Mouse (Mus musculus): ENCODE results near the gene Asb14. TPM values are rescaled to one million over a fixed set of nuclear protein-coding genes. Genes with fewer than 3 reads are reported as not detected.

Gene Asb14
- total RNA-seq (2023), result not detected

DNA sequence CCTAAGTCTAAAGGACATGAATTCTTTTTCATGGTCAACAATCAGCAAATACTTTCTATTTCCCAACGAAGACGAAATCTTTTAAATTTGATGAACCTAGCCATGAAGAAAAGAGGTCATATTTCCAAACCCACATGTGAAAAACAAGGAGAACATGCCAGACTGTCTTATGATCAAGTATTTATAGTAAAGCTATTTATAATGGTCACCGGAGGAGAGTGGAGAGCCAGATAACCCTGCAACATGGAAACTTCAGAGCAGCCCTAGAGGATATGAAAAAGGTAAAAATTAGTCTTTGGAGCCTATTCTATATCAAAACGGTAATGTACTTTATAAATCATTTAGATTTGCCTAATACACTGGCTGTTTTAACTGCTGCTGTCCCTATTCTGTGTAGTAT, at the start of gene Asb14:
Gene Asb14, plus strand, starts transcription at position 166 of the 400 bp plus-strand sequence.

Other genes starting within 250 kb of the Asb14 start
- gene Pde12, start 224.7 kb upstream of the Asb14 start, total RNA-seq (2023), result 1 to 10 TPM; 6.8 to 7.6 TPM
- gene Dnah12, start 201.3 kb upstream of the Asb14 start, total RNA-seq (2023), result under 1 TPM in 1 of 2 experiments, not detected in 1; 0.07 TPM
- gene Appl1, start 76.7 kb downstream of the Asb14 start, total RNA-seq (2023), result 10 to 100 TPM; 15.8 to 19.5 TPM
- gene Hesx1, start 99.9 kb downstream of the Asb14 start, total RNA-seq (2023), result not detected
- under 1 TPM; 0.07 to 0.20 TPM for gene Il17rd, start 144.4 kb downstream of the Asb14 start, total RNA-seq (2023)
- gene Arhgef3, start 220.3 kb downstream of the Asb14 start, total RNA-seq (2023), result 100 to 1,000 TPM; 104 to 113 TPM

All from neutrophil, adult 59 days (primary cell).